Mouse (Mus musculus): ENCODE results near the gene Fhad1.

DNA sequence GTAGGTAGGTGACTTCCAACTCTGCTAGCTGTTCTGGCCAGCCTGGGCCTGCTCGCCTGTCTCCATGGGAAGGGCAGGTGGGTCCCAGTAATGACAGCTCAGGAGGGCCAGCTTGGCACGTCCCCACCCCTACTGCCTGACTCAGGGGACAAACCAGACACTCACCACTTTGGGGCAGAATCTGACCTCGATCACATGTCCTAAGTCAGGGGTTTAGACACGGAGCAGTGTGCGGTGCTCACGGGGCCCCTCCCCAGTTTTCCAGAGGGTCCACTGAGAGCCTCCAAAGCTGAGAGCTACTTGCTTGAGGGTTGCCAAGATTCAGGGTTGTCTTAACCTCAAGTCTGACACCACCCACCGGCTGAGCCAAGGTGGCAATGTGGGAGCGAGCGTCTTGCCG, 146.8 kb downstream of the Fhad1 start:
- TF ChIP-seq CTCF (IDR thresholded peaks at IDR 0.05; ENCODE audit: low read depth) (no peak), EP300 (IDR thresholded peaks at IDR 0.05; ENCODE audit: low read depth) (no peak)

Measured in liver, embryonic 14.5 days (tissue).